Mouse (Mus musculus): ENCODE results near the gene Zdhhc7.

- TF ChIP-seq POLR2A (IDR thresholded peaks at IDR 0.05; ENCODE audit: borderline replicate concordance, extremely low read depth, insufficient read depth, insufficient read length, poor library complexity, severe bottlenecking) (no peak), CTCF (IDR thresholded peaks at IDR 0.05; ENCODE audit: borderline replicate concordance, extremely low read depth, insufficient read depth, insufficient read length) (no peak)
Measured at GRCm38 (mm10) chr8:120063326-120063725, 38.0 kb downstream of the Zdhhc7 start.

Measured in brain, embryonic 14.5 days (tissue).